Mouse (Mus musculus): ENCODE measurements around the gene Atf7. TPM values are rescaled to one million over a fixed set of nuclear protein-coding genes. Genes with fewer than 3 reads are reported as not detected.

Gene Atf7
- polyA plus RNA-seq, 1 experiment from 2014 or later, result 48.7 TPM

GRCm38 (mm10) chr15:102519211-102520141 lies 105.8 kb downstream of the Atf7 start:
- Histone ChIP-seq H3K4me2 (peak overlapping the region; percentile 72), H3K27ac (peak overlapping the region; percentile 100), H3K9ac (peak overlapping the region; percentile 90), H3K4me3 (peak overlapping the region; percentile 72), H3K4me1 (peaks cover 38% of the 10 kb centered on the region), H3K9me3 (no peaks in the 10 kb centered on the region), H3K27me3 (no peaks in the 10 kb centered on the region), H3K36me3 (peaks cover 42% of the 10 kb centered on the region)
- 58% methylated on average over 17 of the region's 17 CpGs for WGBS
- ATAC-seq (ENCODE audit: insufficient number of reproducible peaks, low FRiP score, low TSS enrichment, low read depth), result no peak

GRCm38 (mm10) chr15:102518859-102519201 lies 106.4 kb downstream of the Atf7 start:
- Histone ChIP-seq H3K4me1 (peaks cover 35% of the 10 kb centered on the region), H3K4me3 (peak overlapping the region; percentile 72), H3K36me3 (peaks cover 35% of the 10 kb centered on the region), H3K9ac (peak overlapping the region; percentile 90), H3K4me2 (peak overlapping the region; percentile 72), H3K27ac (peak overlapping the region; percentile 100), H3K27me3 (no peaks in the 10 kb centered on the region), H3K9me3 (no peaks in the 10 kb centered on the region)
- WGBS, result 10% methylated on average over 9 of the region's 9 CpGs
- no peak for ATAC-seq (ENCODE audit: insufficient number of reproducible peaks, low FRiP score, low TSS enrichment, low read depth)

- Histone ChIP-seq H3K9me3 (no peaks in the 10 kb centered on the region), H3K27ac (peak within 1 kb of the TSS; percentile 100), H3K4me2 (peak within 1 kb of the TSS; percentile 92), H3K36me3 (peaks cover 31% of the 10 kb centered on the region), H3K4me3 (peak within 1 kb of the TSS; percentile 72), H3K9ac (peak within 1 kb of the TSS; percentile 90), H3K27me3 (no peaks in the 10 kb centered on the region), H3K4me1 (peaks cover 35% of the 10 kb centered on the region)
- peak; percentile 93 for ATAC-seq (ENCODE audit: insufficient number of reproducible peaks, low FRiP score, low TSS enrichment, low read depth)
- WGBS, result under 1% methylated on average over 60 of the region's 60 CpGs
These were observed 107.0 kb downstream of the Atf7 start, which contains the start of gene Tarbp2 for GRCm38 (mm10) chr15:102517976-102518858. Gene Tarbp2 (plus strand): TSS chr15:102518192.

- 0% methylated on average over 10 of the region's 10 CpGs for WGBS
- no peak for ATAC-seq (ENCODE audit: insufficient number of reproducible peaks, low FRiP score, low TSS enrichment, low read depth)
- Histone ChIP-seq H3K27ac (peak overlapping the region; percentile 100), H3K36me3 (peaks cover 27% of the 10 kb centered on the region), H3K9ac (peak overlapping the region; percentile 58; the same call in 1 of the 2 replicates), H3K9me3 (no peaks in the 10 kb centered on the region), H3K4me3 (peak overlapping the region; percentile 72), H3K4me1 (peaks cover 38% of the 10 kb centered on the region), H3K4me2 (peak overlapping the region; percentile 92), H3K27me3 (no peaks in the 10 kb centered on the region)
These were observed 107.7 kb downstream of the Atf7 start for GRCm38 (mm10) chr15:102517631-102517975.

GRCm38 (mm10) chr15:102516728-102517404 lies 108.4 kb downstream of the Atf7 start, which contains the start of gene Map3k12:
Gene Map3k12 (minus strand): TSS chr15:102517064.
- Histone ChIP-seq H3K9me3 (no peaks in the 10 kb centered on the region), H3K4me3 (peak within 1 kb of the TSS; percentile 72), H3K9ac (peak within 1 kb of the TSS; percentile 58), H3K4me2 (peak within 1 kb of the TSS; percentile 92), H3K4me1 (peaks cover 44% of the 10 kb centered on the region), H3K27me3 (no peaks in the 10 kb centered on the region), H3K36me3 (peaks cover 19% of the 10 kb centered on the region), H3K27ac (peak within 1 kb of the TSS; percentile 100)
- WGBS, result under 1% methylated on average over 43 of the region's 43 CpGs
- ATAC-seq (ENCODE audit: insufficient number of reproducible peaks, low FRiP score, low TSS enrichment, low read depth), result no peak

GRCm38 (mm10) chr15:102516293-102516692 lies 109.0 kb downstream of the Atf7 start:
- no peaks in the 10 kb centered on the region for H3K9me3 ChIP-seq
- peaks cover 50% of the 10 kb centered on the region for H3K4me1 ChIP-seq
- ATAC-seq (ENCODE audit: insufficient number of reproducible peaks, low FRiP score, low TSS enrichment, low read depth), result no peak
- H3K27me3 ChIP-seq, result no peaks in the 10 kb centered on the region
- peak overlapping the region; percentile 58 for H3K9ac ChIP-seq
- H3K4me2 ChIP-seq, result peak overlapping the region; percentile 92
- peak overlapping the region; percentile 72 for H3K4me3 ChIP-seq
- peaks cover 14% of the 10 kb centered on the region for H3K36me3 ChIP-seq
- H3K27ac ChIP-seq, result peak overlapping the region; percentile 100
- WGBS, result 1% methylated on average over 12 of the region's 12 CpGs

GRCm38 (mm10) chr15:102515791-102516190 lies 109.5 kb downstream of the Atf7 start:
- no peaks in the 10 kb centered on the region for H3K9me3 ChIP-seq
- peak overlapping the region; percentile 58 for H3K9ac ChIP-seq
- no peaks in the 10 kb centered on the region for H3K27me3 ChIP-seq
- no peak for ATAC-seq (ENCODE audit: insufficient number of reproducible peaks, low FRiP score, low TSS enrichment, low read depth)
- H3K4me2 ChIP-seq, result peak overlapping the region; percentile 92
- 34% methylated on average over 4 of the region's 4 CpGs for WGBS
- H3K4me1 ChIP-seq, result peaks cover 55% of the 10 kb centered on the region
- peak overlapping the region; percentile 72 for H3K4me3 ChIP-seq
- peak overlapping the region; percentile 100; the same call in 1 of the 2 replicates for H3K27ac ChIP-seq
- H3K36me3 ChIP-seq, result peaks cover 9% of the 10 kb centered on the region; the same call in 1 of the 2 replicates

- no peak for ATAC-seq (ENCODE audit: insufficient number of reproducible peaks, low FRiP score, low TSS enrichment, low read depth)
- Histone ChIP-seq H3K27ac (no peak overlapping the region), H3K36me3 (0 out of 2 replicates have a peak, but pooled peaks cover 3% of the 10 kb centered on the region), H3K9ac (no peak overlapping the region), H3K27me3 (no peaks in the 10 kb centered on the region), H3K4me1 (peaks cover 52% of the 10 kb centered on the region), H3K4me3 (peak overlapping the region; percentile 72), H3K4me2 (peak overlapping the region; percentile 92; the same call in 1 of the 2 replicates), H3K9me3 (no peaks in the 10 kb centered on the region)
- 91% methylated on average over 2 of the region's 2 CpGs for WGBS
These were observed 110.0 kb downstream of the Atf7 start for GRCm38 (mm10) chr15:102515261-102515660.

GRCm38 (mm10) chr15:102513004-102513403 lies 112.3 kb downstream of the Atf7 start:
- peaks cover 44% of the 10 kb centered on the region for H3K4me1 ChIP-seq

GRCm38 (mm10) chr15:102512471-102512870 lies 112.8 kb downstream of the Atf7 start:
- no peak for ATAC-seq (ENCODE audit: insufficient number of reproducible peaks, low FRiP score, low TSS enrichment, low read depth)
- H3K9ac ChIP-seq, result no peak overlapping the region
- H3K4me2 ChIP-seq, result no peak overlapping the region
- peaks cover 44% of the 10 kb centered on the region for H3K4me1 ChIP-seq
- no peaks in the 10 kb centered on the region for H3K27me3 ChIP-seq
- no peaks in the 10 kb centered on the region for H3K9me3 ChIP-seq
- H3K36me3 ChIP-seq, result no peaks in the 10 kb centered on the region
- H3K27ac ChIP-seq, result 0 out of 2 replicates have a peak overlapping the region, but pooled peaks have one; percentile 22
- no peak overlapping the region for H3K4me3 ChIP-seq

More at GRCm38 (mm10) chr15:102513004-102513403, 112.3 kb downstream of the Atf7 start:
- Histone ChIP-seq H3K36me3 (no peaks in the 10 kb centered on the region), H3K4me3 (no peak overlapping the region), H3K27ac (0 out of 2 replicates have a peak overlapping the region, but pooled peaks have one; percentile 22), H3K9me3 (no peaks in the 10 kb centered on the region), H3K9ac (no peak overlapping the region), H3K27me3 (no peaks in the 10 kb centered on the region), H3K4me2 (no peak overlapping the region)
- WGBS, result 75% methylated on average over 3 of the region's 3 CpGs
- ATAC-seq (ENCODE audit: insufficient number of reproducible peaks, low FRiP score, low TSS enrichment, low read depth), result no peak

GRCm38 (mm10) chr15:102512010-102512409 lies 113.3 kb downstream of the Atf7 start:
- Histone ChIP-seq H3K9ac (no peak overlapping the region), H3K4me3 (no peak overlapping the region), H3K4me1 (peaks cover 44% of the 10 kb centered on the region), H3K9me3 (no peaks in the 10 kb centered on the region), H3K4me2 (no peak overlapping the region), H3K36me3 (no peaks in the 10 kb centered on the region), H3K27ac (peak overlapping the region; percentile 82), H3K27me3 (no peaks in the 10 kb centered on the region)
- WGBS, result 31% methylated on average over 5 of the region's 5 CpGs
- ATAC-seq (ENCODE audit: insufficient number of reproducible peaks, low FRiP score, low TSS enrichment, low read depth), result no peak
